Mouse (Mus musculus) left cerebral cortex, adult 6 months (tissue): Measurements from ENCODE around the gene Prpf31. TPM values are rescaled to one million over a fixed set of nuclear protein-coding genes. Genes with fewer than 3 reads are reported as not detected.

Experiments used
- long read RNA-seq, 2 experiments: library from polyadenylated mRNA; unstranded; transcript quantifications; one replicate each; pipeline ENCODE4 v2.0.0; 2019 to 2020
- polyA plus RNA-seq: library from polyadenylated mRNA; unstranded; fragments of <200 nt; fragmentation: Nextera tagmentation; gene quantifications from 2 replicates; pipeline ENCODE4 v1.2.3, GENCODE M21; 2021

Prpf31 gene
- polyA plus RNA-seq, result 50.5 and 56.9 TPM in 2 replicates
- long read RNA-seq, experiment 1, transcript Prpf31-205 (3 exons, 827 nt), result minor isoform, 14 of 141 reads
- long read RNA-seq, experiment 1, transcript Prpf31-201 (14 exons, 3,144 nt), result major isoform, 103 of 141 reads
- long read RNA-seq, experiment 1, partial matches to known transcripts, result 16 of 141 reads
- long read RNA-seq, experiment 1, other reads (novel, unspliced or antisense), result 8 of 141 reads
- long read RNA-seq, experiment 2, transcript Prpf31-201 (14 exons, 3,144 nt), result minor isoform, 15 of 58 reads
- long read RNA-seq, experiment 2, transcript Prpf31-205 (3 exons, 827 nt), result major isoform, 26 of 58 reads
- long read RNA-seq, experiment 2, partial matches to known transcripts, result 10 of 58 reads
- long read RNA-seq, experiment 2, other reads (novel, unspliced or antisense), result 7 of 58 reads

DNA sequence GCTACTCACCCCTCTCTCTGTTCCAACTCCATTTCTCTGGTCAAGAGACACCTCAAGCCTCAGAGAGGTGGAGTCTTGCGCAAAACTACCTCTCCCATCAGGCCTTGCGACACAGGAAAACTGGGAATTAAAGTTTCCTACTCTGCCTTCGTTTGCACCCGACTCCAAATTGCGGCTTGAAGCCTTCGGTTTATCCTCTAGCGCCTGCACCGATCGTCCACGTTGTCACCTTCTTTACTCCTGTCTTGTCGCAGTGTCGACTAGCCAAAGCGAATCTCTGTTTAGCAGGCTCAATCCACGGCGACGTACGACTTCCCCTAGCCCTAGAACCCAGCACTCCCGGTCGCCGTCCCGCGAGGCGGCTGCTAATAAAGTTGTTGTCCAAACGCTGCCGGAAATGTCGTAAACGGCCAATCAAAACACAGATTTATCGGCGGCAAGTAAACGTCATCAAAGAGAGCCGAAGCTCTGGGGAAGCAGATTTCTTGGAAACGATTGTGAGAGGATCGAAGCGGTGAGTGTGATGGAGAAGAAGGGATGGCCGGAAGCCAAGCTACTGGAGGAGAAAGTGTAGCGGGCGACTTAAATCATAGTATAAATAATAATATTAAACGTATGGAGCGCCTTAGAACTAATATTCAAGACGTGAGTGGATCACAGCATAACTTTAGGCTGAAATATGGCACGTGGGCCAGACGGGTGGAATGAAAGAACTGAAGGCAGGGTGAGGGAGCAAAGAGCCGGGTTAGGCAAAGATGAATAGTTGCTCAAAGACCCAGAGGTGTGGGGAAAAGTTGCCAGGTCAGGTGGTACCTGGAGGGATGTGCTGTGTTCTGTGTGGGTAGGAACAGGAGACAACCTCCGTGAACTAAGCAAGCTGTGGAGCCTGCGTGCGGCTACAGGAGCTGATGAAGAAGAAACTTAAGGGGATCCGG is at the start of gene Prpf31, which contains the start of gene Tfpt:
Gene Prpf31 (plus strand): TSS at position 443 of the 935 bp plus-strand sequence.
Gene Tfpt (minus strand): TSS at position 387 of the 935 bp plus-strand sequence.

DNA sequence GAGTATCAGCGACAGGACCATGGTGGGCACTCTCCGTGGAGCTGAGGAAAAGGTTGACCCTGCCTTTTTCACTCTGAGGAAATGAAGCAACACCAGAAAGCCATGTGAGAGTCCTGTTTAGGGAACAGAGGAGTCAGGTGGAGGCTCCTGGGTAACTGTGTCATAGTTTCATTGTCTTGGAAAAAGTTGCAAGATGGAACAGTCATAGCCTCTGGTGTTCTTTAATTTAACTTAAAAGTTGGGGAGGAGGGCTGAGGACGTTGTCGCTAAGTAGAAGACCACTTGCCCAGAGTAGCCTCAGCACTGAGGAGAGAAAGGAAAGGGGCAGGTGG is 13.8 kb upstream of the Prpf31 start, which contains the start of gene Oscar:
Gene Oscar (minus strand): TSS at position 101 of the 332 bp plus-strand sequence.

DNA sequence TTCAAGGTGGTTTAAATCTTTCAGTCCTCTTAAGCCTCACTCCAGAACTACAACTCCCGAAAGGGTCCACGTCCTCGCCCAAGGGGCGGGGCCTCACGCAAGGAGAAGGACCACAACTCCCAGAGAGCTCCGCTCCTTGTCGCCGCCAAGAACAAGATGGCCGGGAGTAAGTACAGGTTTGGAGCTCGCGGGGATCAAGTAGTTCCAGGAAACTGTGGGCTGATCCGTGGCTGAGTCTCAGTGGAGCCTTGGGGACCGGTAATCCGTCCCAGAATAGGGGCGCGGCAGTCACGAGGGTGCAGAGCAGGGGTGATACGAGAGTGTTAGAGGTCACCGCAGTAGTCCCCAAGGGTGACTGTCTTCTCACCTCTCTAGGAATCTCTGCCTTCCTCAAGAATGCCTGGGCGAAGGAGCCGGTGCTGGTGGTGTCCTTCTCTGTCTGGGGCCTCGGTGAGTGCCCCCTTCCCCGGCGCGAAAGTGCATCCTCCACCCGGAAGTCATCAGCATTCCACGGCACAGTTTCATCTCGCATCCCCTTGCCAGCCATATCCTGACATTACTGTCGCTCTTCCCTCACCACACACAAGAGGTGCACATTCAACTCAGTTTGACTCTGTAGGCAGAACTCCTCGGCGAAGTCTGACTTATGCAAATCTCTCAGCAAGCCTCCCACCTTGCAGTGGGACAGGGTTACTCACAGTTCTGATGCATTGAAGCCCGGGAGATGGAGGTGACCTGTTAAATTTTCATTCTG is 12.4 kb upstream of the Prpf31 start, which contains the start of gene Ndufa3:
Gene Ndufa3 (plus strand): TSS at position 132 of the 754 bp plus-strand sequence.

DNA sequence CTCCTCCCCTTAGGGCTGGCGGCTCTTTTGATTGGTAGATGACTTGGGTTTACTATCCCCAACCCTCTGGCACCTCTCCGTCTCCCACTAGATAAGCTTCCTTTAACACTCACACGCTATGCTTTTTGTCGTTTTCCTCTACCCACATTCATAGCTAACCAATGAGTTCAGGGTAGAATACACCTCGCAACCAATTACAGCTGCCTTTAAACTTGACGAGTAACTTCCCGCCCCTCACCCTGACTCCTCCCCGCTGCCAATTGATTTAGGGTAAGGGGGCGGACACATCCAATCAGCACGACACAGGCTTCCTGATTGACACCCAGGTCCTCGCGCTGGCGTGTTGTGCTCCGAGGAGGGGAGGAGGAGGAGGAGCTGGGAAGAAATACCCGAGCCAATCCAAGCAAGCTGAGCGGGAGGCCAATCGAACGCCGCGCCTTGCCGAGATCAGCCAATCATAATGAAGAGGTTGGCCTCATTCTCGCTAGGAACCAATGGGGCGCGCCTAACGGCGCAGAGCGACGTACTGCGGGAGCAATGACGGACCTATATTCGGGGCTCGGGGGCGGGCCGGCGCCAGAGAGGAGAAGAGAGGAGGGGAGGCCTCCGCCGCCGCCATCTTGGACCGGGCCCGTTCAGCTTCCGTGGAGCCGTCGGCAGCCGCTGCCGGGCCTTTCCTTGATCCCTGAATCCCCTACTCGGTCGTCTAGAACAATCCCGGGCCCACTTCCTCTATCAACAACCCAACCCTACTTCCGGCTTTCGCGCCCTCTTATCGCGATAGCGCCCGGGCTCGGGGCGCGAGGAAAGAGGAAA is 15.1 kb downstream of the Prpf31 start, which contains the start of gene Cnot3:
Gene Cnot3 (plus strand): TSS at position 597 of the 816 bp plus-strand sequence.

DNA sequence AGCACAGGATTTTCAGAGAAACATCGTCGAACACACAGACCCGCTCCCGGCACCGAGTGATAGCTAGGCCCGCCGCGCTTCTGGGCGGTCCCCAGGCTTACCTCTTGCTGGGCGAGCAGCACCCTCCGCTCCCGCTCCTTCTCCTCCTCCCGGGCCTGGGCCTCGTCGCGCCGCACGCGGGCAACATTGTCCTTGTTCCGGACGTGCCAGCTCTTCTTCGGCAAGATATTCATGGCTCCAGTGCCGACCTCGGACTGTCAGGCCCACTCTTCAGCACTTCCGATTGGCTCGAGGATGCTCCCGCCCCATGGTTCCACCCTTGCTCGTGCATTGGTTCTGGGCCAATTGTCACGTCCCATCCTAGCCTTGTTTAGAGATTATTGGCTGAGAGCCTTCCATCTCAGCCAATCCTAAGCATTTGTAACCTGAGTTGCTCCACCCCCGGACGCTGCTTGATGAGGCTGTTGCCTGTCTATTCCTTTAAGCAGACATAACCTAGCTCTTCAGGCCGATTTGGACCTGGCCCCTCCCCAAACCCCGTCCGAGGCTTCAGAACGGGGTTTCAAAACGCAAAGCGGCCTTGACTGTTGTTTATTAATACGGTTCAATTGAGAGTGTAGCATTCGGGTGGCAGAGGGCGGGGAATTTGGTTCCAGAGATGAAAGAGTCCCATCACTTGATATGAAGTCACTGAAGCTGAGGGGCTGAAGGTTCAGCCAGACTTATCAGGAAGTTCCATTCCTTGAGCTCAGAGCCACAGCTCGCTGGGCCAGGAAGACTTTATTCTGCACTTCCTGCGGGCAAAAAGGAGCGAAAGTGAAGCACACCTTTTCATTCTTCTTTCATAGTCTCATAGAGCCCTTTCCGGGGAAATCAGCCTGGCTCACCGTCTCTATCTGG is 35.7 kb downstream of the Prpf31 start, which contains the start of gene Leng1:
Gene Leng1 (minus strand): TSS at position 626 of the 900 bp plus-strand sequence.

DNA sequence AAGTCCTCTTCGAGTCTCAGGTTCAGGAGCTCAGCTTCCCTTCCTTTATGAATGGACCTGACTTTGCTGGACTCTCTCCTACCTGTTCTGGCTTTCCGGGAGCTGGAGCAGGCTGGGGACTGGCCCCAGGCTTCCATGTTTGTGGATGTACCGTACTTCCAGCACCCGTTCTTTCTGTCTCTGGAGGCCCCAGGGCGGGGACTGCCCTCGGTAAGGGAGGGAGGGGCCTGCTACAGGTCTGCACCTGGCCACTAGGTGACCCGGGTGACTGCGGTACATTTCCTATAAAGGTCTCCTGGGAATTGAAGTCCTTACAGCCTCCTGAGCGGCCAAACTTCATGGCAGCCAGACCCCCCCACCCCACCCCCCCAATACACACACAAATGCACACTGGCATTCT is 47.6 kb downstream of the Prpf31 start, which contains the start of gene Tmc4:
Gene Tmc4 (minus strand): TSS at position 212 of the 400 bp plus-strand sequence.

Other genes with a start within 250 kb of the Prpf31 start
- gene Cacng8, start 239.3 kb upstream of the Prpf31 start, polyA plus RNA-seq, result 9.8 and 77.7 TPM in 2 replicates
- 0.86 and 0.98 TPM in 2 replicates for gene Cacng6, start 205.8 kb upstream of the Prpf31 start, polyA plus RNA-seq
- not detected in 2 replicates for gene Tarm1, start 127.4 kb upstream of the Prpf31 start, polyA plus RNA-seq
- 0.29 and 0.43 TPM in 2 replicates for gene Oscar, start 13.8 kb upstream of the Prpf31 start, polyA plus RNA-seq
- 1,579 and 1,845 TPM in 2 replicates for gene Ndufa3, start 12.6 kb upstream of the Prpf31 start, polyA plus RNA-seq
- gene Tfpt, start 56 bp upstream of the Prpf31 start, polyA plus RNA-seq, result 32.7 and 37.1 TPM in 2 replicates
- 19.6 and 20.0 TPM in 2 replicates for gene Cnot3, start 15.3 kb downstream of the Prpf31 start, polyA plus RNA-seq
- 5.6 and 6.7 TPM in 2 replicates for gene Leng1, start 35.9 kb downstream of the Prpf31 start, polyA plus RNA-seq
- 0.17 and 0.54 TPM in 2 replicates for gene Tmc4, start 47.6 kb downstream of the Prpf31 start, polyA plus RNA-seq
- gene Tsen34, start 62.9 kb downstream of the Prpf31 start, polyA plus RNA-seq, result 124 and 129 TPM in 2 replicates
- gene Mboat7, start 63.5 kb downstream of the Prpf31 start, polyA plus RNA-seq, result 90.7 and 112 TPM in 2 replicates
- gene Rps9, start 74.0 kb downstream of the Prpf31 start, polyA plus RNA-seq, result 1,276 and 1,338 TPM in 2 replicates
- 0.32 and 0.36 TPM in 2 replicates for gene Pirb, start 90.4 kb downstream of the Prpf31 start, polyA plus RNA-seq
- not detected in 2 replicates for gene Gm15448, start 195.7 kb downstream of the Prpf31 start, polyA plus RNA-seq
- not detected in 2 replicates for gene Pira2, start 215.1 kb downstream of the Prpf31 start, polyA plus RNA-seq